Mouse (Mus musculus) embryonic facial prominence, embryonic 13.5 days (tissue): ENCODE measurements around the gene Klhl23. TPM values are rescaled to one million over a fixed set of nuclear protein-coding genes. Genes with fewer than 3 reads are reported as not detected.
A peak's percentile ranks its signal among the peaks of the same experiment; 100 is the strongest.

ENCODE experiments used
- ATAC-seq: fragments of 200-750 bp; cut with Nextera tagmentation; 2 replicates; pipeline ENCODE4 v1.8.0; 2017; ENCODE audit warnings: low read depth; ENCODE audit not compliant: insufficient number of reproducible peaks, insufficient read depth, low FRiP score, low TSS enrichment
- H3K27ac ChIP-seq: fragments of 300-500 bp; sonication (generic); 2 replicates; pipeline ENCODE4 v1.5.1; 2015; ENCODE audit warnings: moderate library complexity, mild to moderate bottlenecking, inconsistent platforms
- H3K27me3 ChIP-seq: fragments of 300-500 bp; sonication (generic); 2 replicates; pipeline ENCODE4 v1.6.1; 2015; ENCODE audit warnings: mild to moderate bottlenecking, inconsistent platforms
- H3K36me3 ChIP-seq: fragments of 300-500 bp; sonication (generic); 2 replicates; pipeline ENCODE4 v1.6.1; 2015; ENCODE audit warnings: mild to moderate bottlenecking, inconsistent platforms
- H3K4me1 ChIP-seq: fragments of 300-500 bp; sonication (generic); 2 replicates; pipeline ENCODE4 v1.6.1; 2015; ENCODE audit warnings: inconsistent platforms
- H3K4me2 ChIP-seq: fragments of 300-500 bp; sonication (generic); 2 replicates; pipeline ENCODE4 v1.6.1; 2015; ENCODE audit warnings: moderate library complexity, mild to moderate bottlenecking, inconsistent platforms
- H3K4me3 ChIP-seq: fragments of 300-500 bp; sonication (generic); 2 replicates; pipeline ENCODE4 v1.5.1; 2015; ENCODE audit warnings: mild to moderate bottlenecking, inconsistent platforms
- H3K9ac ChIP-seq: fragments of 300-500 bp; sonication (generic); 2 replicates; pipeline ENCODE4 v1.6.1; 2015; ENCODE audit warnings: mild to moderate bottlenecking, inconsistent platforms
- H3K9me3 ChIP-seq: fragments of 300-500 bp; sonication (generic); 2 replicates; pipeline ENCODE4 v1.6.1; 2016; ENCODE audit warnings: inconsistent platforms
- WGBS: fragments of 180-500 bp; shearing (Covaris S2); methylation state at CpG from one replicate; pipeline ENCODE4 v1.1.7; 2015; ENCODE audit warnings: mixed read lengths; 5-methylcytosine and 5-hydroxymethylcytosine counted together
- polyA plus RNA-seq: library from polyadenylated mRNA; unstranded; fragments of >200 nt; fragmentation: Nextera tagmentation; extraction: Ambion mirVana; gene quantifications from 2 replicates; pipeline ENCODE4 v1.2.1, GENCODE M21; 2015

Gene Klhl23
- polyA plus RNA-seq, 1 experiment from 2014 or later: 27.3 TPM

- Histone ChIP-seq H3K36me3 (peaks cover 20% of the 10 kb centered on the region), H3K27ac (peak overlapping the region; percentile 94), H3K9me3 (no peaks in the 10 kb centered on the region), H3K4me3 (peak overlapping the region; percentile 100), H3K9ac (peak overlapping the region; percentile 100), H3K27me3 (no peaks in the 10 kb centered on the region), H3K4me1 (peaks cover 9% of the 10 kb centered on the region), H3K4me2 (peak overlapping the region; percentile 66)
- 1% methylated on average over 13 of the region's 13 CpGs for WGBS
- no peak for ATAC-seq
Observed at GRCm38 (mm10) chr2:69862117-69862657, 40.4 kb downstream of the Klhl23 start.

DNA sequence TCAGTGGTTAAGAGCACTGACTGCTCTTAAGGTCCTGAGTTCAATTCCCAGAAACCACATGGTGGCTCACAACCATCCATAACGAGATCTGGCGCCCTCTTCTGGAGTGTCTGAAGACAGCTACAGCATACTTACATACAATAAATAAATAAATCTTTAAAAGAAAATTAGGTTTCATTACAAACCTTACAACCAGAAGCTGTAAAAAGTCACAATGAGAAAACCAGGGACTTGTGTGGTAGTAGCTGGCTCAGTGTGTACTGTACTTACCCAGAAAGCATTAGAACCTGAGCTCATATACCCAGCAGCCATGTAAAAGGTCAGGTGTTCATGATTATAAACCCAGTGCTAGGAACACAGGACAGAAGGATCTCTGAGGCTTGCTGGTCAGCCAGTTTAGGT lies 62.2 kb downstream of the Klhl23 start:
- no peak for ATAC-seq
- WGBS: 73% methylated on average over 2 of the region's 2 CpGs
- H3K27me3 ChIP-seq: no peaks in the 10 kb centered on the region

DNA sequence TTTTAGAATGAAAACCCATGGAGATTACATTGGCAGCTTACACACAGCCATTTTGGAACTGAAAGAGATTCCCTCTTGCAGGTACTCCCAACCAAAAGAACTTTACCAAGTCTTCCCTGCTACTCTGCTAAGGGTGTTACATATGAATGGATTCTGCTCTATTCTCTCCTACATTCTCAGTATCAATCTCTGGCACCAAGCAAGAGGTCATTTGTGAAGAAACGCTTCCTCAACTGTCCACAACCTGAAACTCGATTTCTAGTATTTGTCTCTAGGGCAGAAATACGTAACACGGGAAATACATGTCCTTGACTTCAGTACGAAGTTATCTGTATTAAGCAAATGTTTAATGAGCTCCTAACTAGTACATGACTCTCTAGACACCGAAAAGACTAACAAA lies 62.8 kb downstream of the Klhl23 start:
- Histone ChIP-seq H3K9me3 (no peaks in the 10 kb centered on the region), H3K4me3 (peak overlapping the region; percentile 65), H3K27me3 (no peaks in the 10 kb centered on the region), H3K9ac (peak overlapping the region; percentile 87; the same call in 1 of the 2 replicates), H3K36me3 (peaks cover 7% of the 10 kb centered on the region; the same call in 1 of the 2 replicates), H3K4me1 (peaks cover 6% of the 10 kb centered on the region; the same call in 1 of the 2 replicates), H3K4me2 (peak overlapping the region; percentile 62), H3K27ac (no peak overlapping the region)
- no peak for ATAC-seq
- WGBS: 54% methylated on average over 6 of the region's 6 CpGs

More for the DNA sequence above, 62.2 kb downstream of the Klhl23 start:
- Histone ChIP-seq H3K4me3 (no peak overlapping the region), H3K9ac (no peak overlapping the region), H3K9me3 (no peaks in the 10 kb centered on the region), H3K27ac (no peak overlapping the region), H3K4me1 (peaks cover 6% of the 10 kb centered on the region; the same call in 1 of the 2 replicates), H3K36me3 (peaks cover 12% of the 10 kb centered on the region), H3K4me2 (0 out of 2 replicates have a peak overlapping the region, but pooled peaks have one; percentile 62)

DNA sequence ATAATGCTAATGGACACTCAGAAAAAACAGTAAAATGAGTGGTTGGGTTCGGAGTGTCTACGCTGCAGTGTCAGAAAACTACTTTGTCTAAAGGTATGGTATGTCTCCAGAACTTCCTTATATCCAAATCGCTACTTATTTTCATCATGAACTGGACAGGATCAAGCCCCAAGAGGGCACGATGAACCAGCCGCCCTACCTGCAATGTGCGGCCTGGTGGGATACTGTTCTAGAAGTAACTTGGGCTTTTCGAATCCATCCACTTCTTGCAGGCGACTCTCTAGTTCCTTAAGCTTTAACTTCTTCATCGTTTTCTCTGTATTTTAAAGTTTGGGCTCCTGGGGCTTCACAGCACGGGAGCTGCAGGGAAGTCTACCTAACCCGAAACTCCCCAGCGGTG lies 63.3 kb downstream of the Klhl23 start:
- 6% methylated on average over 12 of the region's 12 CpGs for WGBS
- Histone ChIP-seq H3K9ac (peak overlapping the region; percentile 87), H3K4me2 (peak overlapping the region; percentile 62), H3K27me3 (no peaks in the 10 kb centered on the region), H3K36me3 (0 out of 2 replicates have a peak, but pooled peaks cover 4% of the 10 kb centered on the region), H3K4me3 (peak overlapping the region; percentile 65), H3K4me1 (peaks cover 6% of the 10 kb centered on the region; the same call in 1 of the 2 replicates), H3K9me3 (no peaks in the 10 kb centered on the region), H3K27ac (peak overlapping the region; percentile 87)
- no peak for ATAC-seq

GRCm38 (mm10) chr2:69885451-69886305 lies 63.9 kb downstream of the Klhl23 start, which contains the start of gene Mettl5:
TSS of gene Mettl5 (minus strand) at chr2:69885615.
- ATAC-seq: peak; percentile 95
- no peaks in the 10 kb centered on the region for H3K9me3 ChIP-seq
- H3K27me3 ChIP-seq: no peaks in the 10 kb centered on the region
- 0 out of 2 replicates have a peak, but pooled peaks cover 4% of the 10 kb centered on the region for H3K36me3 ChIP-seq
- peak within 1 kb of the TSS; percentile 62 for H3K4me2 ChIP-seq
- H3K4me1 ChIP-seq: peaks cover 6% of the 10 kb centered on the region; the same call in 1 of the 2 replicates
- peak within 1 kb of the TSS; percentile 87 for H3K27ac ChIP-seq
- H3K4me3 ChIP-seq: peak within 1 kb of the TSS; percentile 65
- WGBS: 2% methylated on average over 45 of the region's 45 CpGs
- H3K9ac ChIP-seq: peak within 1 kb of the TSS; percentile 87

Other genes starting within 250 kb of the Klhl23 start
- 0.34 and 0.40 TPM in 2 replicates for gene Lrp2, start 235.9 kb upstream of the Klhl23 start, polyA plus RNA-seq
- 21.3 and 23.9 TPM in 2 replicates for gene Bbs5, start 174.8 kb upstream of the Klhl23 start, polyA plus RNA-seq
- 2.4 and 3.2 TPM in 2 replicates for gene Klhl41, start 151.8 kb upstream of the Klhl23 start, polyA plus RNA-seq
- gene Fastkd1, start 108.4 kb upstream of the Klhl23 start, polyA plus RNA-seq: 11.2 and 12.6 TPM in 2 replicates
- 179 and 195 TPM in 2 replicates for gene Ppig, start 99.4 kb upstream of the Klhl23 start, polyA plus RNA-seq
- gene Ccdc173, start 32.4 kb upstream of the Klhl23 start, polyA plus RNA-seq: 3.3 and 3.6 TPM in 2 replicates
- 25.4 and 25.6 TPM in 2 replicates for gene Phospho2, start 32.3 kb upstream of the Klhl23 start, polyA plus RNA-seq
- 396 and 412 TPM in 2 replicates for gene Ssb, start 39.6 kb downstream of the Klhl23 start, polyA plus RNA-seq
- gene Mettl5, start 63.7 kb downstream of the Klhl23 start, polyA plus RNA-seq: 41.1 and 45.6 TPM in 2 replicates
- gene Ubr3, start 75.3 kb downstream of the Klhl23 start, polyA plus RNA-seq: 16.7 and 17.1 TPM in 2 replicates
- gene Myo3b, start 217.2 kb downstream of the Klhl23 start, polyA plus RNA-seq: 0.07 TPM in 1 of 2 replicates, not detected in the other